Mouse (Mus musculus) midbrain, postnatal 0 days (tissue): ENCODE measurements around the gene Thsd7b. TPM values are rescaled to one million over a fixed set of nuclear protein-coding genes. Genes with fewer than 3 reads are reported as not detected.

Experiments
- ATAC-seq: fragments of 200-750 bp; cut with Nextera tagmentation; 2 replicates; pipeline ENCODE4 v1.8.0; 2017; ENCODE audit warnings: moderate number of reproducible peaks, mild to moderate bottlenecking, moderate TSS enrichment, moderate library complexity; ENCODE audit not compliant: low FRiP score
- DNase-seq: peaks from one replicate; pipeline ENCODE4 v3.0.0-alpha.2; 2015; ENCODE audit warnings: low spot score
- H3K27ac ChIP-seq: fragments of 300-500 bp; sonication (generic); 2 replicates; pipeline ENCODE4 v1.5.1; 2014; ENCODE audit warnings: low read depth, mild to moderate bottlenecking, low read length, mixed read lengths
- H3K27me3 ChIP-seq: fragments of 300-500 bp; sonication (generic); 2 replicates; pipeline ENCODE4 v1.6.1; 2014; ENCODE audit warnings: low read length, control low read depth, mixed read lengths; ENCODE audit not compliant: insufficient read depth
- H3K36me3 ChIP-seq: fragments of 300-500 bp; sonication (generic); 2 replicates; pipeline ENCODE4 v1.6.1; 2014; ENCODE audit warnings: low read length, control low read depth, mixed read lengths; ENCODE audit not compliant: insufficient read depth
- H3K4me1 ChIP-seq: fragments of 300-500 bp; sonication (generic); 2 replicates; pipeline ENCODE4 v1.6.1; 2014; ENCODE audit warnings: mild to moderate bottlenecking, control low read depth, antibody characterized with exemption, low read length, mixed read lengths; ENCODE audit not compliant: insufficient read depth
- H3K4me2 ChIP-seq: fragments of 300-500 bp; sonication (generic); 2 replicates; pipeline ENCODE4 v1.6.1; 2014; ENCODE audit warnings: low read depth, mild to moderate bottlenecking, low read length, mixed read lengths; ENCODE audit not compliant: poor library complexity, severe bottlenecking
- H3K4me3 ChIP-seq: fragments of 300-500 bp; sonication (generic); 2 replicates; pipeline ENCODE4 v1.5.1; 2014; ENCODE audit warnings: low read depth, mild to moderate bottlenecking, low read length, moderate library complexity
- H3K9ac ChIP-seq: fragments of 300-500 bp; sonication (generic); replicated peaks from 2 replicates; pipeline ENCODE4 v1.6.1; 2014; ENCODE audit warnings: mild to moderate bottlenecking, low read length, moderate library complexity, mixed read lengths; ENCODE audit not compliant: poor library complexity, severe bottlenecking
- H3K9me3 ChIP-seq: fragments of 300-500 bp; sonication (generic); 2 replicates; pipeline ENCODE4 v1.6.1; 2016; ENCODE audit warnings: low read length, control low read depth
- CTCF ChIP-seq: IDR thresholded peaks from 2 replicates; pipeline ENCODE4 v1.5.1; 2016; ENCODE audit warnings: antibody characterized with exemption, mild to moderate bottlenecking
- whole genome bisulfite sequencing: fragments of 180-500 bp; shearing (Covaris S2); extraction: QIAGEN DNeasy Blood & Tissue Kit; methylation state at CpG from one replicate; pipeline ENCODE4 v1.1.7; 2014; 5-methylcytosine and 5-hydroxymethylcytosine counted together
- polyA plus RNA-seq: library from polyadenylated mRNA; unstranded; fragments of >200 nt; fragmentation: Nextera tagmentation; extraction: Ambion mirVana; gene quantifications from 2 replicates; pipeline ENCODE4 v1.2.1, GENCODE M21; 2015
- total RNA-seq: library from RNA; depleted of rRNA; stranded (reverse); fragments of >200 nt; gene quantifications from 2 replicates; pipeline ENCODE4 v1.2.3, GENCODE M21; 2014

Thsd7b gene
- total and polyA plus RNA-seq, 2 experiments from 2014 or later = 11.6 to 20.8 TPM

- DNase-seq = peak; percentile 30
- Histone ChIP-seq H3K27ac (no peak overlapping the region), H3K9me3 (no peaks in the 10 kb centered on the region), H3K4me2 (no peak overlapping the region), H3K4me1 (no peaks in the 10 kb centered on the region), H3K27me3 (no peaks in the 10 kb centered on the region), H3K4me3 (no peak overlapping the region), H3K9ac (no peak overlapping the region), H3K36me3 (no peaks in the 10 kb centered on the region)
- TF ChIP-seq CTCF = no peak
- ATAC-seq = no peak
- 77% methylated on average over 2 of the region's 2 CpGs for WGBS
These were observed 253.9 kb downstream of the Thsd7b start for GRCm38 (mm10) chr1:129526967-129527366.

- Histone ChIP-seq H3K4me3 (no peak overlapping the region), H3K9ac (no peak overlapping the region), H3K9me3 (no peaks in the 10 kb centered on the region), H3K4me2 (no peak overlapping the region), H3K27ac (no peak overlapping the region), H3K27me3 (no peaks in the 10 kb centered on the region), H3K4me1 (no peaks in the 10 kb centered on the region), H3K36me3 (no peaks in the 10 kb centered on the region)
- DNase-seq (no peak), ATAC-seq (no peak)
- no peak for TF ChIP-seq CTCF
- 91% methylated on average over 3 of the region's 3 CpGs for WGBS
These were observed 259.1 kb downstream of the Thsd7b start for GRCm38 (mm10) chr1:129532206-129532605.

GRCm38 (mm10) chr1:129538508-129538907 is 265.4 kb downstream of the Thsd7b start:
- 54% methylated on average over 2 of the region's 2 CpGs for WGBS

DNA sequence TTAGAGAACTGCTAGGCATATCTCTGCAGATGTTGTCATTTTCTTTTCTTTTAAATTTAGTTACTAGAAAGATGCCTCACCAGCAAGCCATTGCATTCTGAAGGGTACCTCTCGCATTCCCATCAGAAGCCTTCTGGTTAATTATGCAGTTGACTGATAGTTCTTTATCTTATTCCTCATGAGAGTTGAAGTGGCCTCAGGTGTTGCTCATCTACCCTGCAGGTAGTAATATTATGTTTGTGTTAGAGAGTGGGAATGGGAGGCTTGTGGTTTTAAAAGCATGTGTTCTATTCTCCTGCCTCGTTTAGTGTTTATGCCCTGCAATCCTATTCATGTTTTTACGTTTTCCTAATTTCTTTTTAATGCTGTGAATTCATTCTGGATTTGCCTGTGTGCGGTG is 265.9 kb downstream of the Thsd7b start:
- H3K4me3 ChIP-seq = no peak overlapping the region
- no peaks in the 10 kb centered on the region for H3K36me3 ChIP-seq
- no peak overlapping the region for H3K27ac ChIP-seq
- no peaks in the 10 kb centered on the region for H3K4me1 ChIP-seq
- H3K9me3 ChIP-seq = no peaks in the 10 kb centered on the region
- H3K27me3 ChIP-seq = no peaks in the 10 kb centered on the region
- H3K9ac ChIP-seq = no peak overlapping the region
- no peak for TF ChIP-seq CTCF
- no peak overlapping the region for H3K4me2 ChIP-seq
- WGBS = 65% methylated on average over 4 of the region's 4 CpGs
- ATAC-seq = no peak
- no peak for DNase-seq

More at GRCm38 (mm10) chr1:129538508-129538907, 265.4 kb downstream of the Thsd7b start:
- Histone ChIP-seq H3K36me3 (no peaks in the 10 kb centered on the region), H3K9me3 (no peaks in the 10 kb centered on the region), H3K27me3 (no peaks in the 10 kb centered on the region), H3K4me2 (no peak overlapping the region), H3K27ac (no peak overlapping the region), H3K4me1 (no peaks in the 10 kb centered on the region), H3K9ac (no peak overlapping the region), H3K4me3 (no peak overlapping the region)
- no peak for TF ChIP-seq CTCF
- ATAC-seq (no peak), DNase-seq (peak; percentile 39)

DNA sequence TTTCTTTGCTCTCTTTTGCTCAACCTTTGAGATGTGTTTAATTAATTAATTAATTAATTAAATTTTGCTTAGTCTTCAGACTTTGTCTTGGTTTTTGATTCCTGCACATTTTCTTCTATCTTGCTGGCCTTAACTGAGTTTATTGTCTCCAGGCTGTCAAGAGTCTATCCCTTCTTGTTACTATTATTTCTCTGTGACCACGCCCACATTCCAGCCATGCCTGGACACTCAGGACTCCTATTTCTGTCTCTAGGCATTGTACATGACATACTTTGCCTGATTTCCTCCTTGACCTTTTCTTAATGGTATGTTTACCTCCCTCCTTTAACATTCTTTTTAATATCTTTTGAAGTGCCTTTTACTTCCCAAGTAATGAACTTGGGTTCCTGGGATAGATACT is 267.6 kb downstream of the Thsd7b start:
- no peak for TF ChIP-seq CTCF
- H3K27me3 ChIP-seq = no peaks in the 10 kb centered on the region
- no peak overlapping the region for H3K4me2 ChIP-seq
- no peak for ATAC-seq
- H3K9ac ChIP-seq = no peak overlapping the region
- H3K4me3 ChIP-seq = no peak overlapping the region
- H3K27ac ChIP-seq = no peak overlapping the region
- no peaks in the 10 kb centered on the region for H3K9me3 ChIP-seq
- no peaks in the 10 kb centered on the region for H3K4me1 ChIP-seq
- H3K36me3 ChIP-seq = no peaks in the 10 kb centered on the region
- DNase-seq = no peak
- 73% methylated on average over 1 of the region's 1 CpGs for WGBS

GRCm38 (mm10) chr1:129542563-129543146 is 269.6 kb downstream of the Thsd7b start:
- no peak for TF ChIP-seq CTCF
- no peak overlapping the region for H3K4me2 ChIP-seq
- no peak overlapping the region for H3K4me3 ChIP-seq
- H3K9ac ChIP-seq = no peak overlapping the region
- no peaks in the 10 kb centered on the region for H3K36me3 ChIP-seq
- H3K4me1 ChIP-seq = no peaks in the 10 kb centered on the region
- no peaks in the 10 kb centered on the region for H3K9me3 ChIP-seq
- DNase-seq (no peak), ATAC-seq (no peak)
- H3K27me3 ChIP-seq = no peaks in the 10 kb centered on the region
- 92% methylated on average over 3 of the region's 3 CpGs for WGBS
- no peak overlapping the region for H3K27ac ChIP-seq
